Mouse (Mus musculus): ENCODE measurements around the gene Aqr.

GRCm38 (mm10) chr2:114136755-114137154, 50.1 kb downstream of the Aqr start:
- TF ChIP-seq CTCF (IDR thresholded peaks at IDR 0.05; ENCODE audit: borderline replicate concordance, extremely low read depth, insufficient read depth, insufficient read length) (no peak), POLR2A (IDR thresholded peaks at IDR 0.05; ENCODE audit: borderline replicate concordance, extremely low read depth, insufficient read depth, insufficient read length, poor library complexity, severe bottlenecking) (no peak)

Measured in brain, embryonic 14.5 days (tissue).